Mouse (Mus musculus) MEL-GATA-1-ER (cell line): ENCODE measurements around the gene Clba1.
A peak's percentile ranks its signal among the peaks of the same experiment; 100 is the strongest.
"Not testable (repeated sequence)": the region's sequence is repeated elsewhere in the genome, so short reads cannot be mapped to it uniquely, and the experiment has no call there.

ENCODE experiments used
- DNase-seq: peaks from one replicate; pipeline ENCODE4 v3.0.0-alpha.2; 2012; ENCODE audit warnings: low read depth; ENCODE audit errors: extremely low read depth

The Clba1 gene

DNA sequence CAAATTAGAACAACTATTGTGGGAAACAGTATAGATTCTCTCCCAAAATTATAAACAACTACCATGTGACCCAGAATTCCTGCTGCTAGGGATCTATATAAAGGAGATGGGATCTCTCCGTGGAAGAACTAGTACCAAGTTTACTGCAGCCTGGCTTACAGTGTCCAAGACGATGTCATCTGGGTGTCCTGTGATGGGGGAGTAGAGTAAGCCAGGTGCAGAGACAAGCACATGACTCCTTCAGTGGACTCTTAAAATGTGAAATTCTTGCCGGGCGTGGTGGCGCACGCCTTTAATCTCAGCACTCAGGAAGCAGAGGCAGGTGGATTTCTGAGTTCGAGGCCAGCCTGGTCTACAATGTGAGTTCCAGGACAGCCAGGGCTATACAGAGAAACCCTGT, 8.1 kb downstream of the Clba1 start:
- not testable (repeated sequence) for DNase-seq

DNA sequence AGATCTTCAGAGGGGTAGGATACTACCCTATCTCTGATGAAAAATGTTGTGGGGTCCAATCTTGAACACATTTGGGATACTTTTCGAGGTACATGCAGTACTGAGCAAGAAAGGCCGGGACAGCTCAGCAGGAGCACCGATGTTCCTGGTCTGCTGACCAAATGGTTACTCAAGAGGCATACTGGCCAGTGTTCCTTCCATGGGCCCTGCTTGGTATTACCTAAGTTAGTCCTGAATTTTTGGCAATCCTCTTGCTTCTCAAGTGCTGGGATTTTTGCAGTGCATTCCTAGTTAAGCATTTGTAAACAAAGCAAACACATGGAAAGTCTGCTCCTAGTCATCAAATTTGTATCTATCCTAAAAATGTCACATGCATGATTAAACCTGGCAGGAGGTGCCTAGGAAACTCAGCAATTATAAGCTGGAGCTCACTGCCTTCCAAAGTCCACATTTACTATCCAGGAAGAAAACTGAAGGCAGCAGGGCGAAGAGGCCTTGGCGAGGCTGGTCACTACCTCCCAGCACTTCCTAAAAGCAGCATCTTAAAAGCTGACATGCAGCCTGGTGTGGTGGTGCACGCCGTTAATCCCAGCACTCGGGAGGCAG, 10.4 kb downstream of the Clba1 start:
- no peak for DNase-seq

GRCm38 (mm10) chr12:112820401-112820999, 11.8 kb downstream of the Clba1 start:
- DNase-seq = no peak

- no peak for DNase-seq
Observed at GRCm38 (mm10) chr12:112821216-112821615, 12.5 kb downstream of the Clba1 start.

GRCm38 (mm10) chr12:112821974-112822373, 13.2 kb downstream of the Clba1 start:
- no peak for DNase-seq

DNA sequence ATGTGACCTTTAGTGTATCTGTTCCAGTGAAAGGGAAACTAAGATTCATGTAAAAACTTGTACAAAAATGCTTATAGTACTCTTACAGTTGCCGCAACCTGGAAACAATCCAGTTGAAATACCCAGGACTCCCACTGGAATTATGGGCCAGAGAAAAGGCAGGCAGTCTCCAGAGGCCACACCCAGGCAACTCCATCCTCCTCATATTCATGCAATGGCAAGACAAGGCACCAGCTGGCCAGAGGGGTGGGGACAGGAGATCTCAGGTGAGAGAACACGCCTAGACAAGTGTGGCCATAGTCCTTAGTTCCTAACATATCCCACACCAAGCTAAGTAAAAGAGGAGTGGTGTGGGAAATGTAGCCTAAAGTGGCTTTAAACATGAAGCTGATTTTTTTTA, 13.9 kb downstream of the Clba1 start:
- DNase-seq = no peak

DNA sequence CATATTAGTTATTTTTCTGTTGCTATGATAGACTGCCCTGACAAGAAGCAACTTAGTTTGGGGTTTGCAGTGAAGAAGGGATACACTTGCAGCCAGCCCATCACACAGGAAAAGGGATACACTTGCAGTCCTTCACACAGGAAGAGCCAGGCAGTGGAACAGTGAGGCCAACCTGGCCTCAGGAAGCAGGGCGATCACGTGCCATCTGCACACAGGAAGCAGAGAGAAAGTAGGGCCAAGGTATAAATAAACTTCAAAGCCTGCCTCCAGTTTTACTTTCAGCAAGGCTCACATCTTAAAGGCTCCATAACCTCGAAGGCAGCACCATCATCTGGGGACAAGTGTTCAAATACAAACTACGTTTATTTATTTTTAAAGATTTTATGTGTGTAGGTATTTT, 14.5 kb downstream of the Clba1 start:
- DNase-seq = no peak

DNA sequence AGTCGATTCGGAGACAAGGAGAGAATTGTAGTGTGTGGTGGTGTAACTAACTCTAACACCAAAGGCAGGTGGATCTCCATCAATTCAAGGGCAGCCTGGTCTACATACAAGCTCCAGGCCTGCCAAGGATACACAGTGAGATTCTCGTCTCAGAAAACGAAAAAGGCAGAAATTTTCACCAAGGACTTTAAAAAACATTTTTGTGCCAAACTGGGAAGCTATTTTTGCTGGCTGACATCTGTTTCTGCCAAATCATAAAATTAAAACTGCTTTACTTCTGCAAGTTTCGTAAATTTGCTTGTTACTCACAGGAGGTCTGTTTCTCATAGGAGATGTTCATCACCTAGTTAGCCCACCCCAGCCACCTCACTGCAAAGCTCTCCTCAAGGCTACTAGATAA, 17.2 kb downstream of the Clba1 start:
- DNase-seq = no peak

GRCm38 (mm10) chr12:112828501-112829243, 19.9 kb downstream of the Clba1 start:
- DNase-seq = peak; percentile 74

DNA sequence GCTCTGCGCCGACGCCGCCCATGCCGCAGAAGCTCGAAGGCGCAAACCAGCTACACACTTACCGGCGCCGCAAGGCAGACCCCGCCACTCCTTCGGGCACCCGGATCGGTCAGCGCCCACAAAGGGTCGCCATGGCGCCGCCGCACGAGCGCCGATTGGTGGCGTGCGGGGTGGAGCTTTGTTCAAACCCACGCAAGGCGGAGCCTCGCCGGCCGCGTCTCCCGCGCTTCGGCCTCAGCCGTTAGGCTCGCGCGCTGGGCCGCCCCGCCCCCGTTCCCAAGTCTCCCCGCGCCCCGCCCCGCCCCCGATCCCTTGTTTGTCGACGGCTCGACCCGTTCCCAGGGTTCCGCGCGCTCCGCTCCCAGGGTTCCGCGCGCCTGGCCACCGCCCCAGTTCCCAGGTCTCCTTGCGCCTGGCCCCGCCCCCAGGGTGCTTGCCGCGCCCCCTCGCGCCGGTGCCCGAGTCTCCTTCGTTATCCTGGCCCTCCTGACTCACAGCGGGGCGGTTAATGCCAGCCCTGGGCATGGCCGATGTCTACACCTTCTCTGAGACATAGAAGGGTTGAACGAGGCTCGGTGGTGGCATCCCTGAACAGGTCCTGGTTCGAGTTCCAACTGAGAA, 20.6 kb downstream of the Clba1 start, which contains the start of gene Cdca4:
TSS of gene Cdca4 (minus strand) at position 180 of the 621 bp plus-strand sequence.
- DNase-seq = peak; percentile 95

DNA sequence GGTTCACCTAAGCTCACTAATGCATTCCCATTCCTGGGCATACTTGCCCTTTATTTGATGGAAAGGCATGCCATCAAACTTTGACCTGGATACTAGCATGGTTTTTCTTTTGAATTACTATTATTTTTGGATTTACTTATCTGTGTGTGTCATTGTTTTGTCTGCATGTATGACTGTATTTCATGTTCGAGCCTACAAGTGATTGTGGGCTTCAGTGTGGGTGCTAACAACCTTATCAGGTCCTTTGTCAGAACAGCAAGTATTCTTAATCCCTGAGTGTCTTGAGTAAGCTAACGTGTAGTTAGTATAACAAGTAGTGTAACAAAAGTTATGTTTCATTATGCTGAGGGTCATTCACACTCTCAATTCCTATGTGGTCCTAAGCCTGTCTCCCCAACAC, 21.4 kb downstream of the Clba1 start:
- peak; percentile 77 for DNase-seq

DNA sequence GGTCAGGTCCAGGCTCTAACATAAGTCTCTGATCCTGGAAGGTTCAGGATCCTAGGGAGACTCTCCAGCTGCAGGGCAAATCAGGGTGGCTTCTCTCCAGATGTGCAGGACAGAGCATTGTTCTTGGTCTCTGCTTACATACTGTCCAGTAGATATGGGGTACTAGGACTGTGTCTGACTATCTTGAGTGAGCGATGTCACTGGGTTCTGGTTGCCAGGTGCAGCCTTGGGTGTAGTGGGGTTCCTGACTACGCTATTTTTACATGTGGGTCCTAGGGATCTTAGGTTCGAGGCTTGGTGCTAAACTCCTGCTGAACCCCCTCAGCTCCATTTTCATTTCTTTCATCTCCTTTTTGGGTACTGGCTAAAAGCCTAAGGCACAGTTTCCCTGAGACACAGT, 21.8 kb downstream of the Clba1 start:
- peak; percentile 47 for DNase-seq

DNA sequence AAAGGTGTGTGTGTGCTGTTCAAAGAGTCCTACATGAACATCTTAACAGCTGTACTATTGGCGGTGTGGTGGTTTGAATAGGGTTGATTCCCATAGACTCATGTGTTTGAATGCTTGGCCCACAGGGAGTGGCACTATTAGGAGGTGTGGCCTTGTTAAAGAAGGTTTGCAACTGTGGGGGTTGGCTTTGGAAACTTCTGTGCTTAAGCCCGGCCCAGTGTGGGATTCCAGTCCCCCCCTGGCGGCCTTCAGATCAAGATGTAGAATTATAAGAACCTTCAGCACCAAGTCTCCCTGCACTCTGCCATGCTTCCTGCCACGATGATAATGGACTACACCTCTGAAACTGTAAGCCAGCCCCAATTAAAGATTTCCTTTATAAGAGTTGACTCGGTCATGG, 23.7 kb downstream of the Clba1 start:
- no peak for DNase-seq

DNA sequence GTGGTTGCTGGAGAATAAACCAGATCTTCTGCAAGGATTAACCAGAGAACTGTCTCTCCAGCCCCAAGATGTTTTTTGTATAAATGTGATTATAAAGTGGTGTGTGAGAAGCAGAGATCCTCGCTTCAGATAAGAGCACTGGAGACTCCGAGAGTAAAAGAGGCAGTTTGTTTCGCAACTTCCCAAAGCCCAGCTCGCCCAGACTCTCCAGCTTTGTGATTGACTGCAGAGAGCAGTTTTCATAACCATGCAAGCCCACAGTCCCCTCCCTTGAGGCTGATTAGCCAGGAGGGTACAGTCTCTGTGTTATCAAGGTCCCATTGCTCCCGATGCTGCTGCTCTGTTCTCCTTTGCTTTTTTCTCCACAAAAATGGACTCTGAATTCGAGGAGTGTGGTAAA, 24.8 kb downstream of the Clba1 start:
- peak; percentile 85 for DNase-seq

- no peak for DNase-seq
Observed at GRCm38 (mm10) chr12:112835046-112835445, 26.3 kb downstream of the Clba1 start.

GRCm38 (mm10) chr12:112840209-112841086, 31.7 kb downstream of the Clba1 start:
- peak; percentile 47 for DNase-seq

DNA sequence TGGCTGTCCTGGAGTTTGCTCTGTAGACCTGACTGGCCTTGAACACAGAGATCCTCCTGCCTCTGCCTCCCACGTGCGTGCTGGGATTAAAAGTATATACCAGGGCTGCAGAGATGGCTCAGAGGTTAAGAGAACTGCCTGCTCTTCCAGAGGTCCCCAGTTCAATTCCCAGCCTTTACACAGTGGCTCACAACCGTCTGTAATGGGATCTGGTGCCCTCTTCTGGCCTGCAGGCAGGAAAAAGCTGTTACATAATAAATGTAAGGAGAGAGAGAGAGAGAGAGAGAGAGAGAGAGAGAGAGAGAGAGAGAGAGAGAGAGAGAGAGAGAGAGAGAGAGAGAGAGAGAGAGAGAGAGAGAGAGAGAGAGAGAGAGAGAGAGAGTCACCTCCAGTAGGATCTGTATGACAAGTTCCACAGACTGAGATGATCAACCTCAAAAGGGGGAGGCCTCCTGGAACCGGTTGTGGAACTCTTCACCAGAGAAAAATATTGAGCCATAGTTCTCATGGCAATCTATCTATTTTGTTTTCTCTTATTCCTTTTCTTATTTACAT, 32.7 kb downstream of the Clba1 start:
- not testable (repeated sequence) for DNase-seq

DNA sequence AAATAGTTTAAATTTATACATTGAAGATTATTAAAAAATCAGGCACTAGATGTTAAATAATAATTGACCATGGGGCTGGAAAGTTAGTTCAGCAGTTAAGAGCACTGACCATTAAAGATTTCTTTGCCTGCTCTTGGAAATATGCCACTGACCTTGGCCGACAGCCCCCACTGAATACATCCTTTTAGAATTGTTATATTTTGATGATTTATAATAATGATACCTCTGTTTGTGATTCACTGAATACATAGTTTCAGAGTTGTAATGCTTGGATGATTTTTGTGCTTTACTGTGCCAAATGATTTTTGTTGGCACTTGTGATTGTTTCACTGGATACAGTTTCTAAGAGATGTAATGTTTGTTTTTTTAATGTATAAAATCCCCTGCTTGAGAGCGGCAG, 33.4 kb downstream of the Clba1 start:
- not testable (repeated sequence) for DNase-seq

GRCm38 (mm10) chr12:112843803-112844202, 35.1 kb downstream of the Clba1 start:
- peak; percentile 88 for DNase-seq

GRCm38 (mm10) chr12:112847880-112848279, 39.1 kb downstream of the Clba1 start:
- DNase-seq = no peak
